Mouse (Mus musculus): Measurements from ENCODE around the gene Pigv.
"Not testable (repeated sequence)": the region's sequence is repeated elsewhere in the genome, so short reads cannot be mapped to it uniquely, and the experiment has no call there.

The Pigv gene

DNA sequence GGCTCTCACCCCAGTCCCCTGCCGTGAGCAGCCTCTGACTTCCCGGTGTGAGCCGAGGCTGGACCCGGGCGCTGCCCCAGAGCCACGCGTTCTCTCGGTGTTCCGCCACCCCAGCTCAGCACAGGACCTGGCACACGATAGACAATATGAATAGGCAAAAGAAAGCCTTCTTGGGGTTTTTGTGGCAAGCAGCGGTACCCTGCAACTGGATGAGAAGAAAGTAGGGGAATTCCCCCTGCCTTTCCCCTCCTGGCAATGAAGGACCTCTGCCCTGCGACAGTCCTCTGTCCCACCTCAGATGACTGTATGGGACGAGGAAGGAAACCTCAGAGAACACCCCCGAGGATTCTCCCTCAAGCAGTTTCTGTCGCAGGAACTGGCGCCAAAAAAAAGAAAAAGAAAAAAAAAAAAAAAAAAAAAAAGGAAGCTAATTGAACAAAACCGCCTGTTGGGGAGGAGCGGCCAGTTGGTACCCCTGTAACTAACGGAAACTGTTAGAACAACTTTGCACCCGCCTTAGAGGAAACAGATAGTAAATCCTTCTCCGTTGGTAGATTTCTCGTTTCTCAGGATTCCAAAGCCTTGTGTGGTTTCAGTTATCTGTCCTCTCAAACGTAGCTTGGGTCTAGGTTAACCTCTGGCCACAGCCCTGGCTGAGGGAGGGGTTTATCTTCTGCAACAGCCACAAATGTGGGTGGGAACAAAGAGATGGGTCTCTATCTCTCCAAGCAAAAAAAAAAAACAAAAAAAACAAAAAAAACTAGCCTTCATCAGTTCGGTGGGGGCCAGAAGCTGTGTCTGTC is 599 bp upstream of the Pigv start:
- no peak for DNase-seq (ENCODE audit: extremely low spot score, low read depth, low spot score)

DNA sequence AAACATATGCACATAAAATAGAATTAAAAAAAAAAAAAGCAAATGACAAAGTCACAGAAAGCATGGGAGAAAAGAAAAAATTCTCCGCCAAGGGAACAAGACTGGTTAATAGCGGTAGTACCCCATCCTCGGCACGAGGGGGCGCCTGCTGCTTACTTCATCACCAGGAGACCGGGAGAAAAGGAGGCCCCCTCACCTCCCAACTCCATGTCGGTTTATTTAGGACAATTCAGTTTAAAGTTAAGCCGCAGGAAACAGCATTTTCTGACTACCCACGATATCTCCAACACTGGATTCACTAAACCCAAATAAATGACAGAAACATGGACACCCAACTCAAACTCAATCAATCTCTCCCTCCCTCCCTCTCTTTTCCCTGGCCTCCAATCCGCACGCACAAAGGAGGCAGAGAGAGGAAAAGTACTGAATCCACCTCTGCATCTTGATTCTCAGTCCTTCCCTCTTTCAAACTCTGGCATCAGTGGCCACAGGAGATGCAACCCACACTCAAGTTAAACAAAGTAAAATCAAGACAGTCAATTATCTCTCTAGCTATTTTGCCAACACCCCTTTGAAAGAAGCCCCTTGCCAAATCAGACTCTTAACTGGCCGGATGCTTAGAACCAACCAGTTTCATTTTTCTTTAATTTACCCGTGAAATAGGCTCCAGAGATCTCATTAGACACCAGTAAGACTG is 1.1 kb downstream of the Pigv start:
- peak; percentile 73 for DNase-seq (ENCODE audit: extremely low spot score, low read depth, low spot score)

DNA sequence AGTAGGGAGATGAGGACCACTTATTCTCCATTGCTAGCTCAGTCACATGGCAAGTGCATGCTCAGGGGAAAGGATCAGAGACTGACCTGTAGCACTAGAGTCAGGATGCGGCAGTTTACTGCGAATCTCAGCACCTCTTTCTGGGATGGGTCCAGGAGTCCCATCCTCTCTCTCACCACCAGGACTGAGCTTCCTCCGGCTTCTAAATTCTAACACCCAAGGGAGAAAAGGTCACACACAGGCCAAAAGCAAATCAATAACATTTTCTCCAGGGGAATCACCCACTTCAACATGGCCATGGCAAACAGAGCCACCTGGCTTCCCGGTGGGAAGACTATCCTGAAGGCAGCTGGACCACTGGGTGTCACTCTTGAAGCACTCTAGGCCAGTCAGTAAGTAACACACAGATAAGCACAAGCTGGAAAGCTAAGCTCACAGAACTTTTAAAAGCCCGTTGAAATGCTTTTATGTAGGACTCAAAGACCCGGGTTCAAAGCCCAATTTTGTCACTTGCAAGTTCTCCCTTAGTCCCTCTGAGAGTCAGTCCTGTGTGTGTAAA is 2.7 kb downstream of the Pigv start:
- DNase-seq (ENCODE audit: extremely low spot score, low read depth, low spot score): no peak

DNA sequence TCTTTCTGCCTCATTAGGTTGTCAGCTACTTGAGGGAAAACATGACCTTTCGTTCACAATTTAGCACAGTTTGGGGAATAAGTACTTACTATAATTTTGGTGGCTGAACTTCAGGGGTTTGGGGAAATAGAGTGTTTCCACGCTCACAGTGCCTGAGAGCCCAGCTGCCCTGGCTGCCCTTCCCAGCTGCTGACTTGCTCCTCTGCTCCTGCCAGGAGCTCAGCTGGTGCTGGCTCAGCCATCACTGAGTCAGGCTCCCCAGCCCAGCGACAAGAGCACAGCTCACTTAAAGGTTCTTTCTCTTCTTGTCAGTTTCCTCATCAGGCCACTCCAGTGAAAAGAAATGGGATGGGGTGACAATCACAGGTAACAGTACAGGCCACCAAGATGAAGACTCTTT is 3.9 kb downstream of the Pigv start:
- no peak for DNase-seq (ENCODE audit: extremely low spot score, low read depth, low spot score)

DNA sequence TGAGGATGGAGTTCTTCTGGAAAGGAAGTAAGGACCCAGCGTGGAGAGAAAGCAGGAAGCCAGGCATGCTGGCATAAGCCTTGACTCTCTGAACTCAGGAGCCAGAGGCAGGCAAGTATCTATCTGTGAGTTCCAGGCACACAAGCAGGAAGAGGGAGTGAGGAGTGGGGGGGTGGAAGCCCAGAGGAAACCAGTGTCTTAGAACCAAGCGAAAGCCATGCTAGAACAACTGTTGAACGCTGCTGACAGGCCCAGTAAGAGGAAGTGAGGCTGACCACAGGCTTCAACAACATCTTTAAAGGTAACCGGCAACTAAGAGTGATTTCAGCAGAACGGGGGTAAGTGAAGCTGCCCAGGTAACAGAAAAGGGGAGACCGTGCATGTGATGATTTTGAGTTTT is 6.2 kb downstream of the Pigv start:
- no peak for DNase-seq (ENCODE audit: extremely low spot score, low read depth, low spot score)

DNA sequence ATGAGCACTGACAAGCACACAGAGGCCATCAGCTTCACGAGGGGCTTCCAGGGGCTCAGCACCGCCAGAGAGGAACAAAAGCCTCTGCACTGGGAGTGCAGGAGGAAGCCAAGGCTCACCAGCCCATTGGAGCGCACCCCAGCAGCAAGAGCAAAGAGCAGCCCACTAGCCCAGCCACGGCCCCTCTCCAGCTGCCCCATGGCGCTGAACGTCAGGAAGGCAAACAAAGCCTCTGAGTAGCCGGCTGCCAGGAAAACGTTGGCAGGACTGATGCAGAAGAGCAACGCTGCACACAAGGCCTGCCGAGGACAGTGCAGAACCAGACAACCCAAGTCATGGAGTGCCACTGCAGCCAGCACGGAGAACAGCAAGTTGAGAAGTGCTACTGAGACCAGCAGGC is 7.3 kb downstream of the Pigv start:
- DNase-seq (ENCODE audit: extremely low spot score, low read depth, low spot score): no peak

DNA sequence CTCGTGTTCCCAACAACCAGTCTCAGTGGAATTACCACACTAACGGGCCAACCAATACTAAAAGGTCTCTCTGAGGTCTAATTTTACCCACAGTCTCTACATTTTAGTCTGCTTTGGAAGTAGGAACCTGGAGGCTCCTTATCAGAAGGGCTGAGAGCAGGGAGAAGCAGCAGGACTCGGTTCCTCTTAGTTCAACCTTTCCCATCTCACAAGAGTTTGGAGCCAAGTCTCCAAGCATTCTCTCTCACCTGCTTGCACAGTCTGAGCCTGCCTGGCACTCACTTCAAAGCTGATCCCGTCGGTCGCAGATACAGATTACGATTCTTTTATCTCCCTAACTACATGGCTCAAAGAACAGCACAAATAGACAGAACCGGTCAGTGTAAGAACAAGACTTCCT is 9.5 kb downstream of the Pigv start:
- no peak for DNase-seq (ENCODE audit: extremely low spot score, low read depth, low spot score)

DNA sequence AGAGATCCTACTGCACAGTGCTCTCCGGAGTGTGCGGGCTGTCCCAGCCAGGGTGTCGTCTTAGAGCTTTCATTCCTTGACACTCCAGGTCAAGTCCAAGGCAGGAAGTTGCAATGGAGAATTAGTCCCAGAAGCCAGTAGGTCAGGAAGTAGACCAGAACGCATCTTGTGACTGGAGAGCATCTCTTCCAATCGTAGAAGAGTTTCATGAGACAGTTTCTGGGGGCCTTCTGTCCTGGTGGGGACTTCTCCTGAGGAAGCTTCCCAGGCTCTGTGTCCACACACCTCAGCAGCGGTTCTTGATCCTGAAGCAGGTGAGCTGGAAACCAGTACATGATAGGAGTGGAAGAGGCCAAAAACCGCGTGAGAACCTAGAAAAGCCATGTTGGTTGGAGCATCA is 10.0 kb downstream of the Pigv start:
- no peak for DNase-seq (ENCODE audit: extremely low spot score, low read depth, low spot score)

DNA sequence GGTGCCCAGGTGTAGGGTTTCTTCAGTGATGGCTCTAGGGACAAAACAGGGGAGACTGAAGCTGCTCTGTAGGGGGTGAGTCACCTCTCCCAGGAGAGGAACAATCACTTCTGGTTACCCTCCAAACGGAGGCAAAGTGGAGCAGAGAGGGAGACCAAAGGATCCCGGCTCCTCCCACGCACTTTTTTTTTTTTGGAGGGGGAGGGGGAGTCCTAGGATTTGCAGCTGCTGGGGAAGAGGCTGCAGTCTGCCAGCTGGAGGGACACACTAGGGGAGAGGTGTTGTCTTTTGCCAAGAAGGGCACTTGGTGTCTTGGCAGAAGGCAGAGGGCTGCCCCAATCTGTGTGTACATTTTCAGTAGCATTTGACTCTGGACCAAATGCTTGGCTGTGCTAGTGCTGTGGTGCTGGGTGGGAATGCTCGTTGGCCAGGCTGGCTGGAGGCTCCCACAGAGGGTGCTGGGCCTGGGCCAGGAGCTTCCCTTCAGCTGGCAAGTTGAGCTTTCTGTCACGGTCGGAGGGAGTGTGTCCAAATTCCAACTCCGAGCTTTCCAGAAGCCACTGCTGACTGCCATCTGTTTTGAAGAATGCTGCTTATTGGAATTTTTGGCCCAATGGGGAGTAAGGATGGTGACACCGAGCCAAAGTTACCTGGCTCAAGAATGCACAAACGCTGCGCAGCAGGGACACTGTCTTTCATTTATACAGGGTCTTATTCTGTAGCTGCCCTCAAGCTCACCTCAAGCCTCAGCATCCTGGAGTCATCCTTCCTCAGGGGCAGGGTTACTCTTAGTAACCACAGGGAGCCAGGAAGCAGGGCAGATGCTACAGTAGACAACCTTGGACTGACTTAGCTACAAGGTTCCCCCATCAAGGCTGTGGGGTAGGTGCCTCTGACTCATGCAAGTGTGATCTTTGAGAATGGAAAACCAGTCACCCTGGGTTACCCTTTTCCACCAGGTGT is 12.0 kb downstream of the Pigv start:
- no peak for DNase-seq (ENCODE audit: extremely low spot score, low read depth, low spot score)

DNA sequence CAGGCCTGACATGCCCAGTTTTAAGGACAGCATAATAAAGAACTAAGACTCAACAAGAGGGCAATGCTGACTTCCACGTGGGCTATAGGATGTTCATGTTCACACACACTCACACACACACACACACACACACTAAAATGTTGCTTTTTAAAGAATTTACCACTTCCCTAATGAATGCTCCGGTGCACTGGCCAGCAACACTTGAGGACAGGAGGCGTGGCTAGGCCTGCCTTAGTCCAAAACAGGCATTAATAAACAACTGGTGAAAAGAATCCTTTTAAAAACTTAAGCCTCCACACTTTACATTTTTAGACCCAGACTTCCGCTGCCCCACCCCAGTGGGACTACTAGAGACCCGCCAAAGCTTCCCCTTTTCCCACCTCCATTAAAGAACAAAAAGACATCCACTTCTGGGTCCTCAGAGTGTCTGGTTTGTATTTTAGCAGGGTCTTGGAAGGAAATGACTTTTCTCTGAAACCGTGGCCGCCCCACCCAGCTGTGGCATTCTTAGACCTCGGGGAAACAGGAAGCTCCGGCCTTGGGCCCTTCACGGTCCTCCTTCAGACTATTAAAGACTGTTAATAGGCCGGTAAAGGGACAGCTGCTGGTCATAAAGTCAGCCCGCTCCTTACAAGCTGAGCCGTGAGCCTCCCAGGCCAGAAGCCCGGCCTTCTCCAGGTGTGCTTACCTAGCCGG is 12.8 kb downstream of the Pigv start:
- peak; percentile 61 for DNase-seq (ENCODE audit: extremely low spot score, low read depth, low spot score)

DNA sequence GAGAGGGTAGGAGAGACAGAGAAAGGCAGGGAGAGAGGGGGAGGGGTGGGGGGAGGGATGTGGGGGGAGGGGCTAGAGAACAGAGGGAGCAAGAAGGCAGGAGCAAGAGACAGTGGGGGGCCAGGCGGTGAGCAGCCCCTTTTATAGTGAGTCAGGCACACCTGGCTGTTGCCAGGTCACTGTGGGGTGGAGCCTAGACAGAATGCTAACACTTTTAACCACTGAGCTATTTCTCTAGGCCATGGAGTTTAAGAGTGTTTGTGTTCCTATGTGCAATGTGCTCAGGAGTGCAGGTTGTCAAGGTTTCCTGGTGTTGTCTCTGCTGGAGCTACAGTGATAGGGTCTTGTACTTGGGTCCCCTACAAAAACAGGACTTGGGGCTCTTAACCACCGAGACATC is 13.7 kb downstream of the Pigv start:
- DNase-seq (ENCODE audit: extremely low spot score, low read depth, low spot score): no peak

DNA sequence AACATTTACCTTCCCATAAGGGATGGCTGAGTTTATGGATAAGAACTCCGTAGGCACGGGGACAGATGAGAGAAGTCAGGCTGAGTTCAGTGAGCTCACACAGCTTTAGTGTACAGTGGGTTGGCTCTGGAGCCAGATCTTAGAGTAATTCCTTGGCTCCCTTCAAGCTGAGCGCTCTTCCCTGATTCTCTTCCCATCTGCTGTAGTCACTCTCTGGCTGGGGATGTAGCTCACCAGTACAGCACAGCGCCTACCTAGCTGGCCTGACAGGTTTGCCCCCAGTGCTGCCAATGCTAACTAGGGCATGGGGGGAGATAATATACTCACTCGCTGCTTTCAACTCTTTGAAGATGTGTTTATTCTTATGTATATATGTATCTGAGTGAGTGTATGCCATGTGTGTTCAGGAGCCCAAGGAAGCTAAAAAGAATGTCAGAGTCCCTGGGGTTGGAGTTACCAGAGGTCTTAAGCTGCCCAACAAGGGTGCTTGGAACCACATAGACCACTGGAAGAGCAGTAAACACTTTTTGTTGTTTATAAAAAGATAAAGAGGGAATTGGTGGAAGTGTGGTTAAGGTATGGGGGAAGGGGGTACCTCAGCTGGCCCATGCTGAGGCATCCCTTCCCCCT is 14.5 kb downstream of the Pigv start:
- DNase-seq (ENCODE audit: extremely low spot score, low read depth, low spot score): no peak

DNA sequence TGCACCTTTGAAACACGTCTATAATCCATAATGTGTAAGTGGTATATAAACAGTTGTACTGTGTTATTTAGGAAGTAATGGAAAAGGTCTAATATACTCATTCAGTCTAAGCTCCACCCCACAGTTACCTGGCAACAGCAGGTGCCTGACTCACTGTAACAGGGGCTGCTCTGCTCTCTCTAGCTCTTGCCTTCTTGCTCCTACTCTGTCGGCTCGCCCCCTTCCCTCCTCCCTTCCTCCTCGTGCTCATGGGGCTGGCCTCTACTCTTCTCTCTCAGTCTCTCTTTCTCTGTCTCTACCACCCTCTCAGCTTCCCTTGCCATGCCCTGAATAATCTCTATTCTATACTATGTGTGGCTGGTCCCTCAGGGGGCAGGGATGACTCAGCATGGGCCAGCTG is 15.4 kb downstream of the Pigv start:
- DNase-seq (ENCODE audit: extremely low spot score, low read depth, low spot score): no peak

DNA sequence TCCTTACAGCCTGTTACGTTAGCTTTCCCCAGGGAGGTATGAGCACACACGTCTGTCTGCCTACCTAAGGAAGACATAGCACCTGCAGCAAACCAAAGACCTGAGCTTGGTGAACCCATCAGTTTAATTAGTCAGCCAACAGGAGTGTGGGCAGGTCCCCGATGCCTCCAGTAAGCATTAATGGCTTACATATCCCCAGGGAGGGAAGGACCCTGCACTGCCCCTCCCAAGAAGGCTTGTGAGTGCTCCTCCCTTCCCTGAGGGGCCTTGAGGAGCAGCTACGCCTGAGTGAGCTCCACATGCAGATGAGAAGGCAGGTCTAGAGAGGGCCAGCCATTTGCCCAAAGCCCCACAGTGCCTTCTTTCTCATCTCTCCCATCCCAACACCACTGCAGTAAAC is 16.2 kb downstream of the Pigv start:
- DNase-seq (ENCODE audit: extremely low spot score, low read depth, low spot score): no peak

DNA sequence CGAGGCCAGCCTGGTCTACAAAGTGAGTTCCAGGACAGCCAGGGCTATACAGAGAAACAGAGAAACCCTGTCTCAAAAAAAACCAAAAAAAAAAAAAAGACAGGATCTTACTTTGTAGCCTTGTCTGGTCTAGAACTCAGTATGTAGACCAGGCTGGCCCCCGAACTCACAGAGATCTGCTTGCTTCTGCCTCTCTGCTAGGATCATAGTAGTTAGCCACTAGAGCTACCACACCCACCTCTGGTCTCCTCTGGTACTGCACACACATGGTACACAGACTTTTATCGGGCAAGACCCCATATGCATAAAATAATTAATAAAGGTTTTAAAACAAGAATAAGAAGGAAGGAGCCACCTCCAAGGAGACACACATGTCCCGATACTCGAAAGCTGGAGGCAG is 18.4 kb downstream of the Pigv start:
- not testable (repeated sequence) for DNase-seq (ENCODE audit: extremely low spot score, low read depth, low spot score)

DNA sequence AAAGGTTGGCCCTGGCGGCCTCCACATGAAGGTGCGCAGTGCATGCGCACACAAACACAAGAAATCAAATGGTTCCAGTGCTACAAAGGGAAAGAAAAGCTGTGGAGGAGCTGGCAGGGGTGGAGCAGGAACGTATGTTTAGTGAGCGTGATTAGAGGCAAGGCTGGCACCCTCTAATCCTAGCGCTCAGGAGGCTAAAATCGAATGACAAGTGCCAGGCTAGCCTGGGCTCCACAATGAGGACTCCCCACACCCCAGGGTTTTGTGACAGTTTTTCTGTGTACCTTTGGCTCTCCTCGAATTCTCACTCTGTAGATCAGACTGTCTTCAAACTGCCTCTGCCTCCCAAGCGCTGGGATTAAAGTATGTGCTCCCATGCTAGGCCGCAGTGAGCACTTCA is 19.7 kb downstream of the Pigv start:
- DNase-seq (ENCODE audit: extremely low spot score, low read depth, low spot score): no peak

DNA sequence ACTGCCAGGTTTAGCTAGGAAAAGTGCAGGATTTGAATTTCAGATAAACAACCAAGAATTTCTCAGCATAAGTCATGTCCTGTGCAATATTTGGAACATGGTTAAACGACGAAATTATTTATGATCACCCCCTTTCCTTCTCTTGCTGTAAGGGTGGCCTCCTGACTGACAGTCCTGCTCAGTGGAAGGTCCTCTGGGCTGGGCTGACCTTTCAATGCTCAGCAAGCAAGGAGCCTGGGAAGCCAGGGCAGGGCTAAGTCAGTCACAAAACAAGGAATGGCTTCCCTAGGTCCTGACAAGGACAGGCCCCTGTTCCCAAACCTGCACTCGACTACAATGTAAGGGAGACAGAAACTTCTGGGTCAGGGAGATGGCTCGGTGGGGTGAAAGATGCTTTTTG is 20.5 kb downstream of the Pigv start:
- no peak for DNase-seq (ENCODE audit: extremely low spot score, low read depth, low spot score)

DNA sequence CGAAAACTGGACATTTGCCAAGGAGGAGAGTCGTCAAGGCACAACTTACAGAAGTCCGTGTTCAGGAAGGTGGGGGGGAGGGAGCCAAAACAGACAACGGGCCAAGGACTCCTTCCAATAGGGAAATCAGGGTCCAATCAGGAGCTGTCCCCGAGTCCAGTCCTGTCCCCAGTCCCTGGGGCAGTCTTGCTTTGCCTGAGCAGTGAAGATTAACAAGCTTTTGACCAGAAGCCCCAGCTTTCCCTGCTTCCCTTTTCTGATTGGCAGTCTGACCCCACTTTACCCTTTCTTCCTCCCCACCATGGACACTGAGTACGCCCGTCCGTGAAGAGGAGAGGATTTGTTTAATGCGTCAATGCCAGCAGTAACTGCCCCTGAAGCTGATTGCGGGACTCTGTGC is 21.0 kb downstream of the Pigv start:
- DNase-seq (ENCODE audit: extremely low spot score, low read depth, low spot score): no peak

DNA sequence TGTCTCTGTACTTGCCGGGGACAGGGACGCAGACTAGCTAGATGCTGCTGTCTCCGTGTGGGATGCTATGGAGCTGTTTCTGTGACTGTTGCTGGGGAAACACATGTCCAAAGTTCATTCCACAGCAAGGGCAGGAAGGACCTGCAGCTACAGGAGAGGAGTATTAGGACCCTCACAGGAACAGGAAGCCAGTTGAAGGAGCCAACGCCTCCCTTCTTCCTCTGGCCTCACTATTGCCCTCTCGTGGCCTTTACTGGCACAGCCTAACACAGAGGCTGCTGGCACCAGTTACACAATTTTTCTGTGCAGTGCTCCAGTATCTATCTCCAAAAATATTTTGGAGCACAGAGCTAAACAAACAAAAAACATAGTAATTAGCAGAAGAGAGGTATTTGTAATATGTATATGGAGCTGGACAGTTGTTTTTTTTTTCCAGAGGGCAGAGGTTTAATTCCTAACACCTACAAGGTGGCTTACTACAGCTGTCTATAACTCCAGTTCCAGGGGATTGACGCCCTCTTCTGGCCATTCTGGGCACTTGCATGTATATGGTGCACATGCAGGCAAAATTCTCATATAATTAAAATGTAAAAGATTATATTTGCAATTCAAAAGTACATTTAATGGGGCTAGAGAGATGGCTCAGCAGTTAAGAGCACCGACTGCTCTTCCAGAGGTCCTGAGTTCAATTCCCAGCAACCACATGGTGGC is 22.3 kb downstream of the Pigv start, which contains the start of gene Zdhhc18:
TSS of gene Zdhhc18 (minus strand) at position 166 of the 711 bp plus-strand sequence.
- no peak for DNase-seq (ENCODE audit: extremely low spot score, low read depth, low spot score)

Data from hindlimb bud, embryonic 11.5 days (tissue).